Mouse (Mus musculus) liver (tissue): ENCODE measurements around the gene Scamp2.

Experiments used
- DNase-seq: peaks from one replicate; pipeline ENCODE4 v3.0.0-alpha.2; 2020; ENCODE audit warnings: mixed read lengths

Scamp2 gene

DNA sequence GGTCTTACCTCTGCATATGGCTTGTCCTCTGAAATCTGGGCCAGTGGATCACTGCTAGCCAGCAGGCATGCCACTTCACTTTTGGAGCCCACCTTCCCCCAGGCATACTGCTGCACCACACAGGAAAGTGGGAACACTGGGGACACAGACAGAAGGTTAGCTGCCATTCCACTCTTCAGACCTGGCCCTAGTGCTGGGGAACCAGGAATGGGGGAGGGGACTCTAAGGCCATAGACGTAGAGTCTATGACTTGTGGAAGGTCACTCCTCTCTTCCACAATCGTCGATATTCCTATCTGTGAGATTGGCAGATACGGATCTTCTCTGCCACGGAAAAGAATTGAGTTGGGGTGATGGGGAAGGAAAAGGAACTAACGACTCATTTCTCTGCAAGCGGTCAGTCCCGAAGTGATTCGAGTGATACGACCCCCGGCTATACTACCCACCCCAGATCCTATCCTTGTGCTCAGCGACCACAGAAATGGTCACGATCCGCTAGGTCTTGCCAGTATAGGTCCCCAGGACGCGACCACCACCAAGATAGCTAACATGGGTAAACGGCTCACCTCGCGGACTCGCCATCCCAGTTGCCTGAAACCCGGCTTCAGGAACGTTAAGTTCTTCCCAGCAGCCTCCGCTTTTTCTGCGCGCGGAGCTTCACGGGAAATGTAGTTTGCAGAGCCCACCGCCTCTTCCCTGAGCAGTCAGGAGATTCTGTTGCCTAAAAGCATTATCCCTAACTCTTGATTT, 8.4 kb upstream of the Scamp2 start, which contains the start of gene Mpi:
Gene Mpi, minus strand, starts transcription at position 625 of the 749 bp plus-strand sequence.
- peak; percentile 66 for DNase-seq

DNA sequence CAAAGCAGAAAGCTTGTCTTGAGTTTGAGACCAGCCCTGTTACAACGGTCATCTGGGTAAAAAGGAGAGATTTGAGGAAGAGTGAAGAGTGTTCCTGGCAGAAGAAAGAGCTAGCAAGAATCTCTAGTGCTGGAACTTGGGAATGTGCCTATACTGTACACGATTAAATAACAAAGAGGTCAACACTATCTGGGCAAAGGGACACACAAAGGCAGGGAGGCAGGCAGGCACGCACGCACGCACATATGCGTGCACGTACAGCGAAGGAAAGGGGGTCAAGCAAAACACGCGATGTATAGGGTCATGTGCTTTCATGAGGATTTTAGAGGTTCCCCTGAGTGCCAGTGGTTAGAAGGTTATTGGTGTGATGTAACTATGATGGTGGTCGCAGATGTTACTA, 7.6 kb upstream of the Scamp2 start:
- DNase-seq = no peak

DNA sequence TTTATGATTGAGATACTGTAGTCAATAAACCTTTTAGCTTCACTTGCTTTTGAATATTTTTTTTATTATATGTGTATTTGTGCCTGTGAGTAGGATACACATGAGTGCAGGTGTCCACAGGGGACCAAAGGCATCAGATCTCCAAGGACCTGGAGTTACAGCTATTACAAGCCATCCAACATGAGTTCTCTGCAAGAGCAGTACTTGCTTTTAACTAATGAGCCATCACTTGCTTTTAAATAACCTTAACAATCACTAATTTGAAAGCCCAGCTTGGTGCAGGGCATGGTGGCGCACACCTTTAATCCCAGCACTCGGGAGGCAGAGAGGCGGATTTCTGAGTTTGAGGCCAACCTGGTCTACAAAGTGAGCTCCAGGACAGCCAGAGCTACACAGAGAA, 6.0 kb upstream of the Scamp2 start:
- DNase-seq = no peak

DNA sequence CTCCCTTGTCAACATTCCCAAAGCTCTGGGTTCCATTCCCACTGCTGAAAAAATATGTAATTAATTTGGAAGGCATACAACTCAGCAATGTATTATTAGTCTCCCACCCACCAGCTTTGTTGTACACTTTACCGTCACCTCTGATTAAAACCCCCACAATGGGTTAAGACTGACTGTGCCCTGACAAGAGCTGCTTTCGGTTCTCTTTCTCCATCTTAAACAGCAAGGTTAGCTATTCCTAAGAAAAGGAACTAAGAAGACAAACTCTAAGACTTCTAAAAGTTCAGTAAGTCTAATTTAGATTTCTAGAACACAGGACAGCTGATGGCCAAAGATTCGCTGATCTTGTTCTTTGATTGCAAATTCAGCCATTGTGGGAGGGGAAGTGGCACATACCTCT, 3.5 kb upstream of the Scamp2 start:
- no peak for DNase-seq

DNA sequence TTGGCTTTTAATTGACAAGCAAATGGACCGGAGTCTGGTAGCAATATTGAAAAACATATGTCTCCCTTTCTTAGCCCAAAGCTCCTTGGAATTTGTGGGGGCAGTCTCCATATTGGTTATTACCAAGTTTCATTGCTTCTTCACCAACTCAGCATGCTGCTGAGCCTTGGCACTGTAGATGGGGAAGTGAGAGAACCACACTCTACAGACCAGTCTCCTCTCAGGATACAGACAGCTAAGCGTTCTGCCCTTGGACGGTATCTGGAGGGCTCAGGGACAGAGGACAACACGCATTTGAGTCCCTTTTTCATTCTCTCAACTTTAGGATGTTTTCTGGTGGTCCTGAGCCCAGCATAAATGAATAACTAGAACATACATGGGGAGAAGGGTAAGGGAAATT, 2.1 kb upstream of the Scamp2 start:
- DNase-seq = no peak

DNA sequence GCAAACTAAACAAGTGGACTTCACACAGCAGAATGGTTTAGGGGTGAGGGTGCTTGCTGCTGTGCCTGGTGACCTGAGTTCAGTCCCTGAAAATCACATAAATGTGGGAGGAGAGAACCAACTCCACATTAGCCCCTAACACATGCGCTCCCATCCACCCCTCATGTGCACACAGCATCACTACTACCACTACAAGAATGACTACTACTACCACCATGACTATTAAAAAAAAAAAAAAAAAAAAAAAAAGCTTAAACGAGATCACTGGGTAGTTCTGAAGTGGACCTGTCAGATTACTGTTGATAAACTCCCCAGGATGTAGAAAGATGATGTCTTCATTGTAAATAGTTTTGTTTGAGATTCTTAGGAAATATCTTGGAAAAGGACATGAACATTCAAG, 1.2 kb upstream of the Scamp2 start:
- DNase-seq = no peak

DNA sequence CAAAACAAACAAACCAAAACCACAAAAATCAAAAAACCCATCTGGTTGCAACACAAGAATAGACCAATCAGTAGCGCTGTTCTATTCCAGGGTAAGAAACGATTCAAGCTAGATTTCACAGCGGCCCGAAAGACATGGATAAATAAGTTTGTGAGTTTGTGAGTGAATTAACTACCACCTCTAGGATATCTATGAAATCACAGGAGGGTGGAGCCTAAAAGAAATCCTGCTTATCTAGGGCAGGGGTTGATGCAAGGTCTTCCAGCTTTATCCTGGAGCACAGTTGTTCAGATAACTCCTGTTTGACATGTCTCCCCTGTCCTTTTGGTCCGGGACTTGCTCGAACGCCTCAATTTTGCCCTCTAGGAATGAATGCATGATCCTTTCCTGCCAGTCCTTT, 480 bp upstream of the Scamp2 start:
- DNase-seq = no peak

DNA sequence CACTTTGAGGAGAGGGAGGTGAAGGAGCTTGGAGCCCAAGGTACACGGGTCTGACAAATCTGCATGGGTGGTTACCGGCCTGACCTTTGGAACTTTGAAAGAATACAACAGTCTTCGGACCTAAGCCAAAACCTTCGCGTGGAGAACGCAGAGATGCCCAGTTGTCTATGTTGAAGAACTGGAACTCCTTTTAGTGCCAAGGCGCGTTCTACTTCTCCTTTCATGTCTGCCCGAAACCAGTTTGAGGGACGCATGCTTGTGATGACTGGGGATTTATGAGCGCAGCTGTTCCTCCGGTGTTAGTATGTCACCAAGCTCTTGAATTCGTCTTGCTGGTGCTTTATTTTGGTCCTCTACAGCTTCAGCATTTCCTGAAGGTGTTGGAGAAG, 962 bp downstream of the Scamp2 start:
- no peak for DNase-seq

DNA sequence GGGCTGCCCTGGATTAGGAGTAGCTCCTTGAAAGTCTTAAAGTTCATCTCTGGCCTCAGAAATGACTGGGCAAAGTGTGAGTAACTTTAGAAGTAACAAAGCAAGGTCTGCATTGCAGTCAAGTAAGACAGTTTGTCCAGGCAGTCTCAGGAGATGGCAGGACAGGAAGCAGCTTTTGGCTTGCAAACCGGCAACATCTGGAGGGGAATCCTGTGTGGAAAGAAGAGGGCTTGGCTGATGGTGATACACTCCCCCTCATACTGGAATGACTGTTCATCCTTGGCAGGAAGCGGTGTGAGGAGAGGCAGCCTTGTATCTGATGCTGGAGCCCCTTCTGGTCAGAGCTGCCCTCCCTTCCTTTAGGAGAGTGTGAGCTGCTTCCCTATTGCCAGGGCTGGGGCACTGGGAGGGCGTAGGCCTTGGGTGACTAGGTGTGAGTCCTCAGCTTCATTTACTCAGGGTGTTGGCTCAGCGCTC, 2.2 kb downstream of the Scamp2 start:
- no peak for DNase-seq

DNA sequence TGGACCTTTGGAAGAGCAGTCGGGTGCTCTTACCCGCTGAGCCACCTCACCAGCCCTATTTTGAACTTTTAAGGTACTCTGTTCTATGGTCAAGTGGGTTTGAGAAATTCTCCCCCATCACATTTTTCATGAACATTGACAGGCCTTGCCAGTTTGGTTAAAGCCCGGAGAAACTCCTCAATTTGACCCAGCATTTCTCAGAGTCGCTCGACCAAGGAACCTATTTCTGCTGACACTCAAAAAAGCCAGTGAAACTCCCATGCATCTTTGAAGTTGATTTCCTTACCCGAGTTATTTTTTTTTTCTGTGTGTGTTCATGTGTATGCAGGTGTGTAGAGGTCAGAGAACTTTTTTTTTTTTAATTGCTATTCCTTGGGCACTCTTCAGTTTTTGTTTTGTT, 3.9 kb downstream of the Scamp2 start:
- DNase-seq = no peak

DNA sequence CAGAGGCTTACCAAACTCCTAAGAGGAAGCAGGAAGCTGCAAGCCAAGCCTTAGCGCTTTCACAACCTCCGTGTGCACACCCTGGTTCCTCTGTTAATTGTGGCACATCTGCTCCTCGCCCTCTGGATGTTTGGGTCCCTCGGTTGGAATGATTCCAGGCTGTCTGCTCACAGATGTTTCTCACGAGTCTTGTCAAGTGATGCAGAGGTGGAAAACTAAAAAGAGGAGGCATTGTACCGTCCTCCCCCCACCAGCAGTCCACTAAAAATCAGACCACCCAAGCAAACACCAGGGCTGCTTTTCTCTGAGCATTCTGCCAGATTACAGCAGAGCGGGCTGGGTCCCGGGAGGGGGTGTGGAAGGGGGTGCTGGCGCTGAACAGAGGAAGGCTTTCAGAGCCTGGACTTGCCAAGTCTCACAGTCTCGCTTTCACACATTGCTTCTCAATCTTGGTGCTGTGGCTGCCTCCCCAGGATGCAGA, 5.0 kb downstream of the Scamp2 start:
- no peak for DNase-seq

DNA sequence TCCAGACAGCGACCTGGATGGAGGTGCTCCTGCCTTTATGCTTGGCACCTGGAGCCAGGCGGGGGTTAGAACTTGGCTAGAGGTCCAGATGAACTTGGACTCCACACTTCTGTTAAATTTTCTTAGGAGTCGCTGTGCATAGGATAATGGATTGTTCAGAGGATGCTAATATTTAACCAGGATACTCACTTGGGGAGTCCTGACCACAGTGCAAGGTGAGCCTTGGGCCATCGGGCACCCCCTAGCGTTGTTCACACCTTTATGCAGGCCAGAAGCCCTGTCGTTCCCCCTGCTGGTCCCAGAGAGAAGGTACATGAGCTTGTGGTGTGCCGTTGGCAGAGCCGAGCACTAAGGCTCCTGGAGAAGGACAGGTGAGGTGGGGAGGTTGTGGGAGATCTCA, 6.1 kb downstream of the Scamp2 start:
- DNase-seq = no peak

DNA sequence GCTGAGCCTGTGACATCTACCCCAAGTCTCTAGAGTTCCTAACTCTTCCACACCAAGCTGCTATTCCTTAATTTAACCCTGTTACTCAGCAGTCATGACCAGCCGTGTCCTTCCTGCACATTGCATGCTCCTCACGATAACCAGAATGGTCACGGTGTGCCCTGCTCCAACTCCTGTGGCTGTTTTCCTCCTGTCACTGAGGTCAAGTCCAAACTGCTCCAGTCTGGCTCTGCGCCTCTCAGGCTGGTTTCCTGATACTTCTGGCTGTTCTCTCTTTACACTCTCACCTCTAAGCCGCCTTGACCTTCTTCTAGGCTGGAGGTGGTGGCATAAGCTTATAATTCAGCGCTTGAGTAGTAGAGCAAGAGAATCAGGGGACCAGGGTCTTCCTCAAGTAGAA, 7.8 kb downstream of the Scamp2 start:
- no peak for DNase-seq

DNA sequence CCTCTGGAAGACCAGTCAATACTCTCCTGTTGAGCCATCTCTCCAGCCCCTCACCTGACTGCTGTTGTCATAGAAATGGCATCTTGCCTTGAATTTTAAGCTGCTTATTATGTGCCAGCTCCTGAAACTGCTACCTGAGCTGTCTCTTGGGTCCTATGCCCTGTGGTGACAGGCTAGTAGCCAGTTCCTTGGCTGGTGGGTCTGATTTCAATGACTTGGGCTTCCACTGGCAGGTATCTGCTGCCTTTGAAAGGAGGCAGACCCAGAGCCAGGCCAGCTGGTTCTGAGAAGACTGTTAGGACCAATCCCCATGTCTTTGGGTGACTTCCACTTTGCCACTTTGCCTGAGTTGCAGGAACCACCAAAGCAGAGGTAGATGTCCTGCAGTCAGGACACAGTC, 13.7 kb downstream of the Scamp2 start:
- DNase-seq = no peak

DNA sequence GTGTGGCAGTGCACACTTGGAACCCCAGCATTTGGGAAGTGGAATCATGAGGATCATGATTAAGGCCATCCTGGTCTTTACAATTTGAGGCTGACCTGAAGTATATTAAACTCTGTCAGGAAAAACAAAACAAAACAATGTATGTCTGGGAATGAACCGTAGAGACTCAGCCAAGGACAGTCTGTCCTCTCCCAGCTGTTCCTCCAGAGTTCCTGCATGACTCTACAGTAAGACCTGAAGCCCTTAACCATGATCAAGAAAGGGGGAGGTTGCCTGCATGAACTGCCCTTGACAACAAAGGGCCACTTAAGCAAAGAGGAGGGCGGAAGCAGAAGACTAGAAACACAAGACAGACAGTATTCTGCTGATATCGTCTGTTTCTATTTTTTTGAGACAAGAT, 14.8 kb downstream of the Scamp2 start:
- no peak for DNase-seq

DNA sequence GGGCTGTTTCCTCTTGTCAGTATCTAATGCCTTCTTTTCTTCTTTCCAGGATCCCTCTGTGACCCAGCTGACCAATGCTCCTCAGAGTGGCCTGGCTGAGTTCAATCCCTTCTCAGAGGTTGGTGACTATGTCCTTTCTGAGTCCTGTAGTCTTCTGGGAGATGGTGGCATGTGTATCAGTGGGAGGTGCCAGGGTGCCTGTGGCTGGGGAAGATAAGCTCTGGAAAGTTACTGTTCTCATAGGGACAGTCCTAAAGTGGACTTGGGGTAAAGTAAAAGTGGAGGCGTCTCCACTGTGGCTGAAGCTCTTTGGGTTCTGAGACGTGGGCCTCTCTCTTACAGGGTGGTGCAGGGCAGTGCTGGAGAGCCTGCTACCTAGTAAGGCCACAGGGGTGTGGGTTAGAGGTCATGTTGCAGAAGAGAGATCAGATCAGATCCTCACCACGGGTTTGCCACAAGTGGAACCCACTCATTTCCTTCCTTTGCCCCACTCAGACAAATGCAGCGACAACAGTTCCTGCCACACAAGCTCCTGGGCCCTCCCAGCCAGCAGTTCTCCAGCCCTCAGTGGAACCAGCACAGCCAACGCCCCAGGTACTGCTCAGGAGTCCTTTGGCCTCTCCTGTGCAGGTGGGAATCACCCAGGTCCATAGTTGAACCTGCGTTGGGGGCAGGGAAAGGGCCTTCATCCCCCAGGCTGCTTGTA, 16.6 kb downstream of the Scamp2 start:
- DNase-seq = peak; percentile 58

DNA sequence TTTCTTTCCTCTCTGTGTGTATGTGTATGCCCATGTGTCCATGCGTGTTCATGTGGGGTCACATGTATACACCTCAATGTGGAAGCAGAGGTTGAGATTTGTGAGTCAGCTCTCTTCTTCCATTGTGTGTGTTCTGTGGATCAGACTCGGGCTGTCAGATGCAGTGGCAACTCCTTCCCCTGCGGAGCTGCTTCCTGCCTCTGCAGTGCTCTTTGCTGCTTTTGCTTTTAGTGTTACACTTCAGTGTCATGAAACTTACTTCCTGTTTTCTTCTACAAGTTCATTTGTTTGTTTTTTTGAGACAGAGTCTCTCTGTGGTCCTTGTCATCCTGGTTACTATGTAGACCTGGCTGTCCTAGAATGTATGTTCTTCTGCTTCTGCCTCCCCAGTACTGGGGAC, 24.2 kb downstream of the Scamp2 start:
- no peak for DNase-seq

DNA sequence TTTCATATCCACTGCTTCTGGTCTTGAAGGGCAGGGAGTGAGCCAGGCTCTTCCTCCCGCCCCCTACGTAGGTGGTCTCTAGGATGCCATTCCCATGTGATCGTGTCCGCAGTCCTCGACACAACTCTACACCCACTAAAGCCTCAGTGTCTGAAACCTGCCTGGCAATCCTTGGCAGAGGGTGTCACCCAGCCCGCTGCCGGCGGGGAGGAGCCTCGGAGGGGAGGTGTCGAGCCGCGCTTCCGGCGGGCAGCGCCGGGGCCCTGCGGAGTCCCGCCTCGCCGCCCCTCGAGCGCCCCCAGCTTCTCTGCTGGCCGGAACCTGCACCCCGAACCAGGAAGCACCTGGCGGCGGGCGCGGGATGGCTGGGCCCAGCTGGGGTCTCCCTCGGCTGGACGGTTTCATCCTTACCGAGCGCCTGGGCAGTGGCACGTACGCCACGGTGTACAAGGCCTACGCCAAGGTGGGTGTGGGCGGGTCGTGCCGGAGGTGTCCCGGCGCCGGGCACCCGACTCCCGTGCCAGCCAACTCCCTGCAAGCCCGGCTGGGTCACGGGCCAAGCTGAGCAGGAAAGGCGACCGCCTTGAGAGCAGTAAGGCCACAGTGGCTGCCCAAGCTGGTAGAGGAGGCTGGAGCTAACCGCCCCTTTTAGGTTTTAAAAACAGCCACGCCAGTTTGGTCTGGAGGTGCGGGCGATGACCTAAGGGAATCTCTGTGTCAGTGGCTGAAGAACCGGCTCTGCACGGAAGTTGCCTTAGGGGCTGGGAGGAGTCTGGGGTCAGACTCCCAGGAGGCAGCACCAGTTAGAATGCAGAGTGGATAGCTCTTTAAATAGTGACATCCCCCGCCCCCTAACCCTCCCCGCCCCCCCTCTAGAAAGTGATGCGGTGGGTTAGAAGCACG, 28.7 kb downstream of the Scamp2 start, which contains the start of gene Ulk3:
Gene Ulk3, plus strand, starts transcription at position 229 of the 903 bp plus-strand sequence.
- peak; percentile 85 for DNase-seq

DNA sequence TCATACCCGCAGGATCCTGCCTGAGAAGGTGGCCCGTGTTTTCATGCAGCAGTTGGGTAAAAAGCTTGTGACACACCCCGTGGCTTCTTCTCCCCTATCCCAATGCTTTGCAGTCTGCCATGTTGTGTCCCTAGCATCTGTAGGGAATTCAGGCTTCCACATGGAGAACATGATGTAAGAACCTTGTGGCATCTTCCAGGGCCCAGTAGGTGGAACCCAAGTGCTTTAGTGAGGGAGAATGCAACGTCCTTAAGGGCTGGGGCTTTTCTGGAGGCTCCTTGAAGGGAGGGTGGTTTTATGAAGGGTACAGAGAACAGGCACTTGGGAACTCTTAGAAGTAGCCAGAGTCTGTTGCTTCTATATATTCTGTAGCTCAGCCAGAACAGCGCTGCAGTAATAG, 30.0 kb downstream of the Scamp2 start:
- DNase-seq = no peak

DNA sequence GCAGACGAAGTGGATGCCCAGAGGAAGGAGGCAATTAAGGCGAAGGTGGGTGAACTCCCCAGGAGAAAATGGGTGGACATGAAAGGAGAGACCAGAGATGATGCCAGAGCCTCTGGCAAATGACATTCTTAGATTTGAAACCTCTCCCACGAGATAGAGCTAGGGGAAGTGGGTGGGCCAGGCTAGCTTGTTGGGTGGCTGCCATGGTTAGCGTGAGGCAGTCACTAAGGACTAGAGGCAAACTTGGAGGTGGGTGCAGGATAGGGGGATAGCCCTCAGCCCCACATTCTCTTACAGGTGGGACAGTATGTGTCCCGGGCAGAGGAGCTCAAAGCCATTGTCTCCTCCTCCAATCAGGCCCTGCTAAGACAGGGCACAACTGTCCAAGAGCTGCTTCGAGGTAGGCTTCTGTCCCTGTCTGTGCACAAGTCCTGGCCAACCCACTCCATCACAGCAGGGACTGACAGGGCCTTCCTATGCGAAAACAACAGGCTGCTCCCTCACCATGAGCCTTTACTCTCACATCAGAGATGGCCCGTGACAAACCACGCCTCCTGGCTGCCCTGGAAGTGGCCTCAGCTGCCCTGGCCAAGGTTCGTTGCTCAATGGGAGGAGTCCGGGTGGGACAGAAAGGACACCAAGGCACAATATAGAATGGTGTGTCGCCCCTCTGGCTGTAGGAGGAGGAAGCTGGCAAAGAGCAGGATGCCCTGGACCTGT, 32.9 kb downstream of the Scamp2 start:
- no peak for DNase-seq

DNA sequence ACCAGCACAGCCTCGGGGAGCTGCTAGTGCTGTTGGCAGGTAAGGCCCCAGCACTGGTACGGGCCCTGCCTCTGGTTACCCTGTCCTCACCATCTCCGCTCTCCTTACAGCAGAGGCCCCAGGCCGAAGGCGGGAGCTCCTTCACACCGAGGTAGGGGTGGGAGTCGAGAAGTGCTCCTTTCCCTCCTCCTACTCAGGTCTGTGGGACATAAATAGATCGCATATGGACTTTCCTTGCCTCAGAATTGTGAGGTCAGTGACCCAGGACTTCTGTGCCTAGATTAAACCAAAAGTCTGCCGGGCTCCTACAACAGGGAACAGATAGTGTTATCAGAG, 33.4 kb downstream of the Scamp2 start:
- no peak for DNase-seq

DNA sequence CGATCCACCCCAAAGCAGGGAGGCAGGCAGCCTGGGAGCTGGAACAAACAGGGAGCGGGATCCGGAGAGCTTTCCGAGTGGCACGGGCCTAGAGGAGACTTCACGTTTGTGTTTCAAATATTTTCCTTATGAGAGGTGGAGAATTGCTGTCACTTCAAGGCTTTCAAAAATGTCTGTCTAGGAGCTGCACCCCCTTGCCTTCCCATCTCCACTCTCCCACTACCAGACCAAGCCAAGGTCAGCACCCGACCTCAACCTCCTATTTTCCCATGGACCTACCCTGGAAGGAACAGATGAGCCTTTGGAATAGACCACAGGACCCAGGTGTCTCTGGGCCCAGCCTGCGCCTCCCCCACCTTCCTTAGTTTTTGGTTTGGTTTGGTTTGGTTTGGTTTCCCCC, 36.5 kb downstream of the Scamp2 start:
- no peak for DNase-seq

DNA sequence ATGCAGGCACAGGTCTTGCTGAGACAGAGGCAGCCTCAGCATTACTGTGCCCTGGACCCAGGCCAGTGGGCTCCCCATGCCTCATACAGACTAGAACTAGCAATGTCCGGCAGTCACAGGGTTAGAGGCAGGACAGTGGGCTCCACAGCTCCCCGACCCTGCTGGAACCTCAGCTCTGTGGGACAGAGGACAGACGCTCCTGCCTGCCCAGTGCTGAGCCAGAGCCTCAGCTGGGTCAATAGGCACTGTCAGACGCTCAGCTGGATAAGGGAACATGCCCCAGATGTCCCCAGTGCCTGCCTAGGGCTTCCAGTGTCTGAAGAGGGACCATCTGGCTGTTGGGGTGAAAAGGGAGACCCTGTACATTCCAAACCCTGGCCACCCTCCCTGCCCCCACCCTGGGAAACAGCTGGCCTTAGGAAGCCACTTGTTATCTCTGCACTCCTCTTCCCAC, 37.2 kb downstream of the Scamp2 start:
- no peak for DNase-seq
